Mouse (Mus musculus): Measurements from ENCODE around the gene Gm5129. TPM values are rescaled to one million over a fixed set of nuclear protein-coding genes. Genes with fewer than 3 reads are reported as not detected.

Gene Gm5129
- polyA plus RNA-seq, 2 experiments, result 0.76 TPM; not detected in 1

GRCm38 (mm10) chr5:29688352-29688751 is 47.4 kb downstream of the Gm5129 start:
- no peak for ATAC-seq (ENCODE audit: insufficient read depth)
- Histone ChIP-seq H3K27ac (no peak overlapping the region), H3K27me3 (ENCODE audit: control insufficient read depth, insufficient read depth, low read length) (no peaks in the 10 kb centered on the region), H3K36me3 (replicated peaks; ENCODE audit: control insufficient read depth, insufficient read depth, low read depth) (no peaks in the 10 kb centered on the region), H3K9ac (replicated peaks) (no peak overlapping the region), H3K4me3 (ENCODE audit: insufficient read depth in 1 of 2, low read depth in 2 of 2, low read length in 2 of 2) (no peak overlapping the region), H3K9me3 (ENCODE audit: control insufficient read depth, low read length) (no peaks in the 10 kb centered on the region), H3K4me2 (ENCODE audit: low read depth) (no peak overlapping the region), H3K4me1 (replicated peaks; ENCODE audit: control insufficient read depth in 2 of 2, insufficient read depth in 2 of 2, low read length in 1 of 2) (no peaks in the 10 kb centered on the region)
- no peak for DNase-seq (ENCODE audit: low read depth in 3 of 3, low spot score in 3 of 3)
- 43% methylated on average over 7 of the region's 7 CpGs for WGBS (ENCODE audit: insufficient replicate concordance)
- TF ChIP-seq EP300 (IDR thresholded peaks at IDR 0.05; ENCODE audit: low read depth) (no peak), CTCF (IDR thresholded peaks at IDR 0.05; ENCODE audit: low read depth) (no peak)

- no peak for ATAC-seq (ENCODE audit: insufficient read depth)
- 42% methylated on average over 3 of the region's 3 CpGs for WGBS (ENCODE audit: insufficient replicate concordance)
- Histone ChIP-seq H3K36me3 (replicated peaks; ENCODE audit: control insufficient read depth, insufficient read depth, low read depth) (no peaks in the 10 kb centered on the region), H3K4me3 (ENCODE audit: insufficient read depth in 1 of 2, low read depth in 2 of 2, low read length in 2 of 2) (no peak overlapping the region), H3K9ac (replicated peaks) (no peak overlapping the region), H3K9me3 (ENCODE audit: control insufficient read depth, low read length) (no peaks in the 10 kb centered on the region), H3K27ac (no peak overlapping the region), H3K27me3 (ENCODE audit: control insufficient read depth, insufficient read depth, low read length) (no peaks in the 10 kb centered on the region), H3K4me1 (replicated peaks; ENCODE audit: control insufficient read depth in 2 of 2, insufficient read depth in 2 of 2, low read length in 1 of 2) (no peaks in the 10 kb centered on the region), H3K4me2 (ENCODE audit: low read depth) (no peak overlapping the region)
- peak; percentile 79 for TF ChIP-seq CTCF (IDR thresholded peaks at IDR 0.05; ENCODE audit: low read depth)
- no peak for TF ChIP-seq EP300 (IDR thresholded peaks at IDR 0.05; ENCODE audit: low read depth)
- peak; percentile 12 to 18 (median 16) for DNase-seq (ENCODE audit: low read depth in 3 of 3, low spot score in 3 of 3)
These were observed 48.1 kb downstream of the Gm5129 start for GRCm38 (mm10) chr5:29687671-29688070.

Other genes starting within 250 kb of the Gm5129 start
- gene Ube3c, start 166.7 kb downstream of the Gm5129 start, polyA plus RNA-seq (2012; rRNA removed), result 6.5 and 7.8 TPM in 2 replicates
- gene Ube3c, start 166.7 kb downstream of the Gm5129 start, polyA plus RNA-seq (2014; fragmentation: Nextera tagmentation; extraction: Ambion mirVana), result 14.3 and 17.7 TPM in 2 replicates
- gene Dnajb6, start 248 bp downstream of the Gm5129 start, polyA plus RNA-seq (2012; rRNA removed), result 27.8 and 48.3 TPM in 2 replicates
- gene Dnajb6, start 248 bp downstream of the Gm5129 start, polyA plus RNA-seq (2014; fragmentation: Nextera tagmentation; extraction: Ambion mirVana), result 76.0 and 78.7 TPM in 2 replicates